Mouse (Mus musculus): ENCODE measurements around the gene Sh3bp5l.
A peak's percentile ranks its signal among the peaks of the same experiment; 100 is the strongest.
"Not testable (repeated sequence)": the region's sequence is repeated elsewhere in the genome, so short reads cannot be mapped to it uniquely, and the experiment has no call there.

Sh3bp5l gene

DNA sequence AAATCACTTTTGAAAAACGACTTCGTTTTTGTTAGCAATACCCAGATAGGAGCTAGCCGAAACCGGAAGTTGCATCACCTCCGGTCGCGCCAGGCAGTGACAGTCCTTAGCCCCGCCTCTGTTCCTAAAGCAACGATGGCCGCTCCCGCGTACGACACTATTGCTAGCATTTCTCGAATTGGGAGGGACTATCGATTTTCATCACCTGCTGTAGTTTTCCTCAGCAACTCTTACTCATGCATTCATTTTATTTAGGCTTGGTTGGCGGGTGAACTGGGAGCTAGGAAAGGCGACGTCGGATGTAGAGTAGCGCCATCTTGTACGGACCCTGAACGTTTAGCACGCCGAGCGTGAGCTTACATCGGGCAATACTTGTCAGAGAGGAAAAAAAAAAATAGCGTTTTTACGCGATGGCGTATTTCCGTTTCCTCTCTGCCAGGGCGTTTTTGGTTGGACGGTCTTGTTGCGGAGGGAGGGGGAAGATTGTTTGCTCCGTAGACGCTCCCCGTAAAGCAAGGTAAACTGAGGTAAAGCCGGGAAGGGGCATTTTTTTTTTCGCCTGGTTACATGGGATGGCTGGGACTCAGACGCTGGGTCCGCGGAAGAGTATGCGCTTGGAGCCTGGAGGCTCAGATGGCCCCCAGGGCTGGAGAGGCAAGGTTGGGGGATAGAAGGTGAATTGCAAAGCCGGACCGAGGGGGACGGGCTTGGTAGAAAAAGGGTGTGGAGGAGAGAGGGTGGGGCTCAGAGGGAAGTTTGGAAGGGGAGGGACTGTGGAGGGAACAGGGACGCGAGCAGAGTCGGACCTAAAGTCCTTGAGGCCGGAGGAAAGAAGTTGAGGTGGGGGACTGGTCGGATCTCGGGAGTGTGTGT, at the start of gene Sh3bp5l, which contains the start of gene Zfp672:
Gene Sh3bp5l, plus strand, starts transcription at position 449 of the 873 bp plus-strand sequence.
Gene Zfp672, minus strand, starts transcription at position 64 of the 873 bp plus-strand sequence.
- DNase-seq (ENCODE audit: low spot score in 2 of 2) = peak; percentile 84 to 85

DNA sequence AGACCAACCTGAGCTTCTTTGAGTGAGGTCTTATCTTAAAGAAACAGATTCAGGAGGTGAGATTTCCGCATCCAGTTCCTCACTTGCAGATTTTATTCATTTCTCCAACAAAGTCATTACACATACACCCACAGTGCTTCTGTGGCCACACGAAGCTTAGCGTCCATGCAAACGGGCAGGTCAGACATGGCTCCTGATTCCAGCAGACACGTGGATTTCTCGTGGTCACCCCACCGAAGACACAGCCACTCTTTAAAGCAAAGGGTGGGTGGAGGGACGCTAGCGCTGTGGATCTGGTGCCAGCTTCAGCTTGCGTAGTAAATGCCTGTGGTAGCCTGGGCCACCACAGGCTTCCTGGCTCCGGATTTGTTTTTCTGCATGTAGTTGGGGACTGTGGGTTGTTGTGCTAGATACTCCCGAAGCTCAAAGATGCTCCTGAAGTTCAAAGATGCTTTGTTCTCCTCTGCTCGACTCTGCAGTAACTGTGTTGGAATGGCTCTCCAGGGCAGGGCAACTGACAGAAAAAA, 48.5 kb upstream of the Sh3bp5l start:
- no peak for DNase-seq (ENCODE audit: low spot score in 2 of 2)

GRCm38 (mm10) chr11:58282518-58282917, 48.0 kb upstream of the Sh3bp5l start:
- DNase-seq (ENCODE audit: low spot score in 2 of 2) = no peak

GRCm38 (mm10) chr11:58289992-58290682, 40.4 kb upstream of the Sh3bp5l start:
- no peak for DNase-seq (ENCODE audit: low spot score in 2 of 2)

DNA sequence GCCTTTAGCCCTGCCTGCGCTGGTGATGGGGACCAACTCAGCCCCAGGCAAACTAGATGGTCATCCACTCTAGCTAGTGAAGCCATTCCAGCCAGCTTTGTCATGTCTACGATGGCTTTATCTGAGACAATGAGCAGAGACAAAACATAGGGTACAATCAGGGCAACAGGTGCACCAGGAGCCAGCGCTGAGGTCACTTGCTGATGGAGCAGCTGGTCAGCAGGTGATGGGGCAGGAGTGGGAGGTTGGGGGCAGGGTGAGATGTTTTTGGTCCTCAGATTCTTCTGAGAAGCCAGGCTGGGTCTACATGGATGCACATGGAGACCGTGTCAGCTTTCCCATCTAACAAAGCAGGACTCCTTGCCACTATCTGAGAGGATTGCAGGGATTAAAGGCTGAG, 39.7 kb upstream of the Sh3bp5l start:
- no peak for DNase-seq (ENCODE audit: low spot score in 2 of 2)

GRCm38 (mm10) chr11:58292791-58293190, 37.7 kb upstream of the Sh3bp5l start:
- DNase-seq (ENCODE audit: low spot score in 2 of 2) = no peak

- DNase-seq (ENCODE audit: low spot score in 2 of 2) = no peak
These were observed 33.1 kb upstream of the Sh3bp5l start for GRCm38 (mm10) chr11:58297396-58297795.

DNA sequence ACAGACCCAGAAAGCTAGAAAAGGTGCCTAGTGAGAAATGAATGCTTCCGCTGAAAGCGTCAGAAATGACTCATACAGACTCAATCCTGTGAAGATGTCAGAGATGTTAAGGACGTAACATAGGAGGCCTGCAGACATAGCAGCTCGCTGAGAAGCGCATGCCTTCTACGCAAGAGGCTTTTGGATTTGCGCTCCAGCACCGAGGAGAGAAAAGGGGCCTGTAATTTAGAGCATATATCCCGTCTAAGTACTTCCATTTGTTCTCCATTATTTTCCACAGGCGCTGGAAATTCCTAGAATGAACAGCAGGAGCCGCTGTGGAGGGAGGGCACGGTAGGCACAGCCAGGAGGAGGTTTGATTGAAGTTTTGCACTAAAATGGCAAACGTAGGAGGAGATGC, 29.5 kb upstream of the Sh3bp5l start:
- peak; percentile 43 to 52 for DNase-seq (ENCODE audit: low spot score in 2 of 2)

DNA sequence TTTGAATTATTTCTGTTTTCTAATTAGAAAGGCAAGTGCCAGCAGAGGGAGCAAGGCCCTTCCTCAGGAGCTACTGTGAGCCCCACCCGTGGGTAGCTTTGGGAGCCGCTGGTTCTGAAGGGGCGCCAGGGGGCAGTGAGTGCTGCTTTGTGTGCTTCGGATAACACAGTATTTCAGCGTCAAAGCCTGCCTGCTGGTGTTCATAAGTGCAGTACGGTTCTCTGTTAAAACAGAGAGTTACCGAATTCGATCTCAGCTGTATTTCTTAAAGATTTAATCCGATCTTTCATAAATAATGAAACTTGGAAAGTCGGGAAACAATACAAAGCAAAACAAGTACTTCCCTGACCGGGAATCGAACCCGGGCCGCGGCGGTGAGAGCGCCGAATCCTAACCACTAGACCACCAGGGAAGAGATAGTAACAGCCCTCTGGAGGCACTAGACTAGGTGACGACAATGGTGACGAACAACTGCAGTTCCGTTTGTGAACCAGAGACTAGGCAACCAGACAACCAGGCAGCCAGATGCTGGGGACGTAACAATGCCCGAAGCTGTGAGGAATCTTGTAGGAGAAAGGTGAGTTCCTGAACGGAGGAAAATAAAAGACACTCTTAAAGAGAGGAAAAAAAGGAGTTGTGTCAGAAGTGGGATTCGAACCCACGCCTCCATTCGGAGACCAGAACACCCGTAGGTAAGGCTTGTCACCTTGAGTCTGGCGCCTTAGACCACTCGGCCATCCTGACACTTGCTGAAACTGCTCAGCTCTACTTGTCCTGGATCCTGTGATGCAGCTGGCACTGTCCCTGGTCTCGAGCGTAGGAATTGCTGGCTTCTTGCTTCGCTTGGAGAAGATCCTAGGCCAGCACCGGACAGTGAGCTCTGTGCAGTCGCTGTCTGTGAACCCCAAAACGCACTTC, 28.4 kb upstream of the Sh3bp5l start:
- peak; percentile 92 to 95 for DNase-seq (ENCODE audit: low spot score in 2 of 2)

DNA sequence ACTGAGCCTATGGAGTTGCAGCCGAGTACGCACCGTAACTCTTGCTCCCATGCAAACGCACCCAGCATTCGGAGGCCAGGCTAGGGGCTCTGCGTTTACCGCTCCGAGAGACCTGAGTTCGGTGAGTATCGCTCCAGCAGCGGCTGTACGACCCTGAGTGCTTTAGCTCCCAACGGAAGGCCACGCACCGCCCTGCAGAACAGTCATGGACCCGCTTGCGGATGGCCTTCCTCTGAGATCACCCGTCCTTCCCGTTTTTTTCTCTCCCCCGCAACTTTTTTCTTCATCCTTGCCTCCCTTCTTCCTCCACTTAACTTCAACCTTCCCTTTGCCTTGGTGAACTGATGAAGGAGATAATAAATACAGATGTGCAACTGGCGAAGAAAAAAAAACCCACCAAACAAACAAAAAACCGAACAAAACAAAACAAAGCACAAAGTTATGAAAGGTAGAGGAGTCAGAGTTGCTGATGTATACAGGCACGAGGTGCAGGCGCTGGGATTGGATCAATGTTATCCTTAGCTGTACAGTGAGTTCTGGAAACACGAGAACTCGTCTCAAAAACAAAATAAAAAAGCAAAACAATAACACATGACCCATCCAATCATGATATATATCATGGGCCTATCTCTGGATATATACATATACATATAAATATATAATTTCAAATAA, 27.6 kb upstream of the Sh3bp5l start:
- DNase-seq (ENCODE audit: low spot score in 2 of 2) = no peak

DNA sequence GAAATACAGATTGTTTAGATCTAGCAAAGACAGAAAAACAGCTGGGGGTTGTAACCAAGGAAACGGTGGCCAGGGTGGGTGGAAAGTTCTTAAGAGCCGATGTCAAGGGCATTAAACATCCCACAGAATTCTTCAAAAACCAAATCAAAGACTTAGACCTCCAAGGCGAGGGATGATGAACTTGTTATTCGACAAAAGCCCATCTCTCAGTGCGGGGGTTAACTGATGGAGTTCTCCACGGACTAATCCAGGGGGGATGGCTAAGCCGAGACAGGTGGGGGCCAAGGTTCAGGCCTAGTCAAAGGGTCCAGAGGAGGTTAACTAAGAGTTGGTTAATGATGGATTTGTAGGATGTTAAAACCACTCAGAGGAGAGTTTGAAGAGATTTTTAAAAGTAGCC, 26.9 kb upstream of the Sh3bp5l start:
- DNase-seq (ENCODE audit: low spot score in 2 of 2) = no peak

DNA sequence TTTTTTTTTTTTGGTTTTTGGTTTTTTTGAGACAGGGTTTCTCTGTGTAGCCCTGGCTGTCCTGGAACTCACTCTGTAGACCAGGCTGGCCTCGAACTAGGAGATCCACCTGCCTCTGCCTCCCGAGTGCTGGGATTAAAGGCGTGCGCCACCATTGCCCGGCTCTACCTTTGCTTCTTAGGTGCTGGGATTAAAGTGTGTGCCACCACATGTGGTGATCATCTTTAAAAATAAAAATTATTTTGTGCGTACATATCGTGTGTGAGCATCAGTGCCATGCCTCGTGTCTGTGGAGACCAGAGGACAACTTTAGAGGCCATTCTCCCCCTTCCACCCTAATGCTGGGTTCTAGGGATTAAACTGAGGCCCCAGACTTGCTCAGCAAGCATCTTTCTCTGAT, 25.2 kb upstream of the Sh3bp5l start:
- DNase-seq (ENCODE audit: low spot score in 2 of 2) = not testable (repeated sequence)

DNA sequence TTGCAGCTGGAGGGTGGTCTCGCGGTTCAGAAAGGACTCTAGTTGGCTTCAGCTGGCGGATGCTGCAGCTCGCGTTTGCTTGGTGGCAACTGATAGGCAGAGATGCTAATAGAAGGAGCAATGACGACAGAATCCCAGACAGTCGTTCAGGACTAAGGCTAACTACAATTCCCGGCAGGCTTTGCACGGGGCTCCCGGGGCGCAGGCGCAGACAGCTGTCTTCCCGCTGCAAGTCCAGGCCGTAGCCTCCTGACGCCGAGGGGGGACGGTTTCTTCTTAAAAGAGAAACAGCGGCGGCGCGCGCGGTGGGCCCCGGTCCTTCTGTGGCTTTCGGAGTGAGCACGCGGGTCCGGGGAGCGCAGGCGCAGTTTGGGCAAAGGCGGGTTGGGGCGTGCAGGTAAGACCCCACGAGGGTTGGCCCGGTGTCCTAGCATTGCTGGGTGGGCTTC, 23.6 kb upstream of the Sh3bp5l start, which contains the start of gene Zfp692:
Gene Zfp692, plus strand, starts transcription at position 210 of the 449 bp plus-strand sequence.
- DNase-seq (ENCODE audit: low spot score in 2 of 2) = peak; percentile 89 to 91

GRCm38 (mm10) chr11:58307411-58308080, 23.0 kb upstream of the Sh3bp5l start:
- peak; percentile 32 to 44 for DNase-seq (ENCODE audit: low spot score in 2 of 2)

DNA sequence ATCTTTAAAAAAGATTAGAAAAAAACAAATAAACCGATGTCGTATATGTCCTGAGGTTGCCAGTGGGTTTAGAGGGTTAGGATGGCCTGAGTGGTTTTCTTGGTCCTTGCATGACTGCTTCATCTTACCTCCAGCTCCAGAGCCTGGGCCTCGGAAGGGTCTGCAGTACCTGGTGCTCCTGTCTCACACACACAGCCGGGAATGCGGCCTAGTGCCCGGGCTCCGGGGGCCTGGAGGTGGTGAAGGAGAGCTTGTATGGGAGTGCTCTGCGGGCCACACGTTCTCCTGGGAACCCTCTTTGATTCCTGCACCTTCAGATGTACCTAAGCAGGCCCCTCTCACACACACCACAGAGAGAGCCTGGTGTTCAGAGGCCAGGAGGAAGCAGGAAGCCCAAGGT, 21.9 kb upstream of the Sh3bp5l start:
- no peak for DNase-seq (ENCODE audit: low spot score in 2 of 2)

DNA sequence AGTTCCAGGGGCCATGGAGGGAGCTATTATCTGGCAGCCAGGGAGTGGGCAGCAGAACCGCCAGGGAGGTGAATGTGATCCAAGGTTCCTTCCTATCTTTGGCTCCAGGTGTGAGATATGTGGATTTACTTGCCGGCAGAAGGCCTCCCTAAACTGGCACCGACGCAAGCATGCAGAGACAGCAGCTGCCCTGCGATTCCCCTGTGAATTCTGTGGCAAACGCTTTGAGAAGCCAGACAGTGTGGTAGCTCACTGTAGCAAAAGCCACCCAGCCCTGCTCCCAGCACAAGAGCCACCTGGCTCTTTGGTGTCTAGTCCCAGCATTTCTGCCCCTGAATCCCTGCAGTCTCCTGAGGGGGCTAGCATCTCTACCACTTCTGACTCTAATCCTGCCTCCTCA, 16.5 kb upstream of the Sh3bp5l start:
- DNase-seq (ENCODE audit: low spot score in 2 of 2) = no peak

DNA sequence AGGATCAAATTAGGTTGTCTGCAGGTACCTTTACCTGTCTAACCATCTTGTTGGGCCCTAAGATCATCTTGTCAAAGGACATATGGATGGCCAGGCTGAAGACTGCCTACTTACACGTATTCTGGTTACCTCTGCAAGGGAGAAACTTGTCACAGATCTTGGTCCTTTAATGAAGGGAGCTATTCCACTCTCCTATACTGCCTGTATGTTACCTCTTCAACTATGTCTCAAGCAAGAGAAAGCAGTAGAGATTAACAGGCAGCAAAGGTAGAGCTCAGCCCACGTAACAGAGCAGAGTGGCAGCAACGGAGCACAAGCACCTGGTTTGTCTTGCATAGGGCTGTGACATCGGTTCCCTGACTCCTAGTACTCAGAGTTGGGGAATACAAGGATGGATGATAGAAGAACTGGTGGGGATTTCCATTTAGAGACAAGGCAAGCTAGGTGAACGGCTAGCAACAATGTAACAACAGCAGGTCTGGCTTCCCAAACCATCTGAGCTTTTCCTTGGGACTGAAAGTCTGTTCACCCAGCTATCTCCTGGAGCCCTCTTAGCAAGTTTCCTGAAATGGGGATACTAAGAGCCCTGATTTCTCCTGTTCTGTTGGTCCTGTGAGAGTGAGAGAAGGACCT, 14.9 kb upstream of the Sh3bp5l start:
- no peak for DNase-seq (ENCODE audit: low spot score in 2 of 2)

DNA sequence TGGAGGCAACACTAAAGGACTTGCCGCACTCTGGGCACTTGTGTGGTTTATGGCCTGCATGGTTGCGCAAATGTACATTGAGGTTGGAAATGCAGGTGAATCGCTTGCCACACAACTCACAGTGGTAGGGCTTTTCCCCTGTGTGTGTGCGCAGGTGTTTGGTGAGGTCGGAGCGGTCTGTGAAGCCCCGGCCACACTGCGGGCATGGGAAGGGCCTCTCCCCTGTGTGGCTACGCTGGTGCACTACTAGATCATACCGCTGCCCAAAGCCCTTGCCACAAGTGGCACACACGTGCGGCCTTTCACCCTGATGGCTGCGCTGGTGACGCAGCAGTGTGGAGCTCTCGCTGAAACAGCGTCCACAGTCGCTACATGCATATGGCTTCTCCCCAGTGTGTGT, 14.2 kb upstream of the Sh3bp5l start:
- no peak for DNase-seq (ENCODE audit: low spot score in 2 of 2)

- no peak for DNase-seq (ENCODE audit: low spot score in 2 of 2)
These were observed 13.6 kb upstream of the Sh3bp5l start for GRCm38 (mm10) chr11:58316768-58317390.
